Mouse (Mus musculus) c-Kit-positive CD71-positive TER-119-positive erythroid progenitor cells, embryonic 14.5 days (primary cell): Measurements from ENCODE around the gene Cdkal1.

Experiments
- DNase-seq: peaks from one replicate; pipeline ENCODE4 v3.0.0-alpha.2; 2013; ENCODE audit warnings: low spot score

The Cdkal1 gene

DNA sequence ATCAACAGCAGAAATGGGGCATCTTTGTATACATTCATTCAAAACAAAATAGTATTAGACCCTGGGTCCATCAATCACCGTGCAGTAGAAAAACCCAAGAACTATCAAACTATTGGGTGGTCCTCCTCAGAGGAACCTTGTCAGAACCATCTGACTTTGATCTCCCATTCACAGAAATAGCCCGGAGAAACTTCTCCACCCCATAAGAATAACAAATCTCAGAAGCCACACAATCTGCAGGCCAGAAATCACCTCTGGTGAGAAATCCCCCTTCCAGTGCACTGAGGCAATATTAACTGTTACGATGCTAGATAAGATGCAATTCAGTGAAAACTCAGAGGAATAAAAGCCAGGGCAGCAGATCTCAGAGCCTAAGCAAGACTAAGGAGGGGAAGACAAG is 275.5 kb downstream of the Cdkal1 start:
- DNase-seq = no peak

DNA sequence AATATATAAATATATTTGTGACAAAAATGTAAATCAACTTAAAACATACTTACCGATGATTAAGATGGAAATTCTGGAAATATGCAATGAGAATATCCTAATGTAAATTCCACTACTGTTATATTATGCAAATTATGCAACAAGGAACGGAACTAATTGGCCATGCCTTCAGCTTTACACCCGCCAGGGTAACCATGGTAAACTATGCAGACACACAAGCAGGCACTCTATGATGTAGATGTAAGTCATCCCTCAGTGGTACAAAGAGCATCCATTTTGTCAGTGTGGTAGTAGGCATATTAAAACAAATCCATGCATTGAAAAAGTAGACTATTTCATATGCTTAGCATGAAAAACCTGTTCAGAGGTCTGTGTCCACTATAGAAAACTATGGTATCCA is 276.9 kb downstream of the Cdkal1 start:
- DNase-seq = no peak

DNA sequence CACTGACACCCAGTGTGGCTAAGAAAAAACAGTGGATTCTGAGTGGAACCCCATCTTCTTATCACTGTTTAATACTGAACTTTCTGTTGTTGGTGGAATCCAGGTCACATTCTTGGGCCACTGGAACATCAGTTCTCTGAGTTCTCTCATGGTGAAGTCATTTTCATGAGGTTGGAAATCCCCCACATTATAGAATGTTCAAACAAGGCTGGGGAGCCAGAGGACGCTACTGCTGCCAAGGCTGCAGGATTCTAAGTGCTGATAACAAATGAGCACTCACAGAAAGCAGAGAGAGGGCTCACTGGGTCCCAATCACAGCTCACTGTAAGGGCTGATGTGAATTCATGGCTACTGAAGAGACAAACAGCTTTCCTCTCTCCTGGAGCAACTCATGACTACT is 280.7 kb downstream of the Cdkal1 start:
- DNase-seq = no peak

DNA sequence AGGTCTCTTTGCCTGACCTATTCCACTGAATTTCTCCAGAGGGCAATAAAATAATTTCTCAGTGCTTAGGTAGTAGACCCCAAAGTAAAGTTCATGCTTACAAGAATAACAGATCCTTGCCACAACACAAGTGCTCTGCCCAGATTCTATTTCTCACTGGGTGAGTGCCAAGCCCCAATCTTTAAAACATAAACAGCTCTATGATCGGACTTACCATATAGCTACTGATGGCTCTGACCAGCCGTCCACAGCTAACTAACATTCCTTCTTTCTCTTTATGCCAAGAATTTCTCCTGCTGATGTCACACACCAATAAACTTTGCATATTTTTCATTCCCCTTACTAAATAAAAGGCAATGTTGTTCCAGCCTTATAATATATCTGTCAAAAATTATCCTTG is 283.0 kb downstream of the Cdkal1 start:
- DNase-seq = no peak

DNA sequence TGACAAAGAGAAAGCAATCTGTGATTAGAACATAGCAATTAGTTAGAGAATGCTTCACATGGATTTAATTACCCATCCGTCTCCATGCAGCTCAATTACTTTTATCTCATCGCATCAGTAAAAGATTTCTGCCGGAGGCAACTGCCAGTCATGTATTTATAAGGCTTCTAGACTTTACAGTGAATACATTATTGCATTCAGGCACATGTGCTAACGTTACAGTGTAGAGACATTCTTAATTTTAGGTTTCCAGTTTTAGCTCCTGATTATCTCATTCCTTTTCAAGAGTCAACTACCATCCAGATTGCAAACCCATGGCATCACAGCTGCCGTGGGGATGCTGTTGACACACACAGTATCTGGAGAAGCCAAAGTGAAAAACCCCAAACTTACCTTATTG is 289.8 kb downstream of the Cdkal1 start:
- DNase-seq = no peak

DNA sequence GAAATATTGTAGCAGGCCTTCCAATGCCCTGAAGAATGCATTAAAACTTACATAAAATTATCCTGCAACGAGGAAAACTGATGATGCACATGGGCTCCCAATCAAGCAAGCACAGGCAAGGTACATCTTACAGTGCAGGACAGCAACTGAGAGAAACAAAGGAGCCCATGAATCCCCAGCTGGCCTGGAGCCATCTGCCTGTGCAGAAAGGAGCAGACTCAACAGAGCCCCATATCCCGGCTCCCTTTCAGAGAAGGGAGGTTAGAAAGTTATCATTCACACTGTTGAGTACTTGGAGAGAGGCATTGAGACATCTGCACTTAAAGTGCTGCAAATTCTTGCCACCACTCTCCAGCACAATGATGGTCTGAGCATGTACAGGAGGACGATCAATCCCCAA is 296.3 kb downstream of the Cdkal1 start:
- DNase-seq = no peak

DNA sequence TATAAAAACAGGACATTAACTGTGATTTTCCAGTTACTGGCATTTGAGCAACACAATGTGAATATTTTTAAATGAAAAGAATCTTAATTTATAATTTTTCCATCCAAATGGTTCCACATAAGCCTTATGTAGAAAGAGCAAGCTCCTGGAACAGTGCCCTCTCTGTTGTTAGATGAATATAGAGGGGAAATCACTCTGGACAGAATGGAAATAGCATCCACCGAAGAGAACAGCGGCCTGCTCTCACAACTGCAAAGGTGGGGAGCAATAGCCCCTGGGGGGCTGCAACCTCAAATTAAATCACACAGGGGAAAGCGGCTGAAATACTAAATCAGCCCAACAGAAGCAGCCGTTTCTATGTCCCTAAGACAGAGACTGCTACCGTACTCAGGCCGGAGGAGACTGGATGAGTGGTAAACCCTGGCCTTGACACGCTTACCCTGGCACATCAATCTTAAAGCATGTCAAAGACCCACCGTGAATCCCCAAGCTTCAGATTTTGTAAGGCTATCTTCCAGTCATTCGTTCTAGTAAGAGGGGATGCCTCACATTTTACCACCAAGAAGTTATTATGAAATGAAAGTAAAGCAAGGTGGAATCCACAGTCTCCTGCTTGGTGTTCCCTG is 300.2 kb downstream of the Cdkal1 start:
- DNase-seq = no peak

DNA sequence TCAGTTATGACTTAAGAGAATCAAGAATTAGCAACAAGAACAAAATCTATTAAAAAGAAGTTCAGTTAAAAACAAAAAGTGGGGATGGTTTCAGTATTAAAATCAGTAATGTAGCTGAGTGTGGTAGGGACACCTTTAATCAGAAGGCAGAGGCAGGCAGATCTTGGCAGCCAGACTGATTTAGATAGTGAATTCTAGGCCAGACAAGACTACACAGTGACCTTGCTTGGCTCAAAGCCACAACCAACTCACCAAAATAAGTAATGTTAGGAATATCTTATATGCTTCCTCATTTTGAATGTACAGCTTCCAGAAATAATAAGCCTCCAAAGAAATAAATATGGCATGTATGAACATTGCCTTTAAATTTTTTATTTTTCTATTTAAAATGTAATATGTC is 301.7 kb downstream of the Cdkal1 start:
- DNase-seq = no peak

DNA sequence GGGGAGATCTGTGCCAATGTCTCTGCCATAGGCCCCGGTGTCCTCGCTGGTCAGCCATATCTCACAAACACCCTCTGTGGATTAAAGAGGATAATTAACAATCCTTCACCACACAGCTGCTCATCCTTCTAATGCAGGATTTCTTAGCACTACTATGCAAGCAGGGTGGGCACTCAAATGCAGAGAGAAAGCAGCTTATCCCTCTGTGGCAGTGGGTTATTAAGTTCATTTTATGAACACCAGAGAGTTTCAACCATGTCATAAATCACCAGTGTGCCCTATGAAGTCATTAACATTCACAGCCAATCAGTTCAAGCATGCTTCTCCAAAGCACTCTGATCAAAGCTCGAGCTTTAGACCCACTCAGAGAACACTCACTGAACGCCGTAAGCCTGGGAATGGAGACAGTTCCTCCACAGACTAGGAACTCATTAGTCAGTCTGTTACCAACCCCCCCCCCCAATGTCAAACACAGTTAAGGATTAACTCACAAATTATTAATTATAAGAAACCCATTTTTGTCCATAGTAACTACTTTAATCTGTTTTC is 303.1 kb downstream of the Cdkal1 start:
- no peak for DNase-seq

DNA sequence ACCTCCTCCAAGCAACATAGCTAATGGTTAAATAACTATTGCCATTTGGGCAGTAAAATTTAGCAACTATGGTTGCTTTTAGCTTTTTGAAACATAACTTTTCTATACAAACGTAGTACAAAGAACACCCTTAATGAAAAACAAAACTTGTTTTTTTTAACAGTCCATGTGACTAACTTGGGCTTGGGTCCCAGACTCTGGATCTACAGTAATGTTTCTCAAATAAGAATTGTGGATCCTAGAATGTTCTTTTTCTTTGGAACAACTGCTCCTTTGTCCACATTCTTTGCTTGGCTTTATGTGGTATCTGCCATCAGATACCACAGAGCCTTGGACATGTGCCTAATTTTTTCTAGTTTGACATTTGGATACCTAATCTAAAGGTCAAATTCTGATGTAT is 304.6 kb downstream of the Cdkal1 start:
- no peak for DNase-seq

DNA sequence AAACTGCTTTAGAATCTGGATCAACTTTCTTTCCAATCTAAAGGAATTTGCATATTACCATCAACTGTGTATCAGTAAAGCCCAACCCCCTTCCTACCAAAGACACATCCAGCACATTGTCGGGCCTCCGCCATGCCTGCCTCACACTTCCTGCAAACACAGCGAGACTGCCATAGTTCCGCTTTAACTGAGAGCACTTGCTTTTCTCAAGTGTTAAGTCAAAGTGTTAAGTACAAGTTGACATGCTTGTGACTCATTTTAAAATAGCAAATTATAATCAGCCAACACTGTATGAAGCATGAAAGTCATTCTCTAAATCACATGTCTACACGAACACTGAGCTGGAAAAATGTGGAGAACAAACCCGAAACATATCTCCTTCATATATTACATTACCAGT is 305.3 kb downstream of the Cdkal1 start:
- DNase-seq = no peak

DNA sequence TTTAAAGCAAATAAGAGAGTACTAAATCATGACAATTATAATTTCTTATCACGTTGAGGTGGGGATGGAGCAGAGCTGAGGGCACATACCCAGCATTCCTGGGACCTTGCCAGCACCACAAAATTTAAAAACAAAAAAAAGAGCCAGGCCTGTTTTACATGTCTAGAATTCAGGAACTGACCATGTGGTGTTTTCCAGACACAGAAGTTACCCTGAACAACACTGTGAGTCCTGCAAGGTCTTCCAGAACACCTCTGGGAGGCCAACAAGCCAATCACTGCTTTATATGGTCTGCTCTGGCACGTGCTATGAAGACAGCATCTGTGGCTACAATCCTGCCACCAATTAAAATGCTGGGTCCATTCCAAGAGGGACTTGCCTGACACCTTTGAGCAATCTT is 305.7 kb downstream of the Cdkal1 start:
- no peak for DNase-seq

DNA sequence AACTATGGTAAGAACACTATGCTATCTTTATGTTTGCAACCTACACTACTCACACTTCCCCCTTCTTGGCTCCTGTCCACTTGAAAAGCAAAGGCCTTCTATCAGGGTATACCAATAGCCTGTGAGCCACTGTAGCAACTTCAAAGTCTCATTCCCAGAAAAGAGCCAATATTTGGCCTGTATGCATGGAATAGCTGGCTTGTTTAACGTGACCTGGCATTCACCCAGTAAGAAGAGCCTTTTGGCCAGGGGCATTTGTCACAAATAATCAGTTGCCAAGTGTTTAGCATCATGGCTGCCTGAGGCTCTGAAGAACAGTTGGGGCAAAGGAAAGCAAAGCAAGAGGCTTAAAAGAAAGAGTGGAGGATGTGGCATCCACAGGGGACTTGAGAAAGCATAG is 317.6 kb downstream of the Cdkal1 start:
- no peak for DNase-seq

DNA sequence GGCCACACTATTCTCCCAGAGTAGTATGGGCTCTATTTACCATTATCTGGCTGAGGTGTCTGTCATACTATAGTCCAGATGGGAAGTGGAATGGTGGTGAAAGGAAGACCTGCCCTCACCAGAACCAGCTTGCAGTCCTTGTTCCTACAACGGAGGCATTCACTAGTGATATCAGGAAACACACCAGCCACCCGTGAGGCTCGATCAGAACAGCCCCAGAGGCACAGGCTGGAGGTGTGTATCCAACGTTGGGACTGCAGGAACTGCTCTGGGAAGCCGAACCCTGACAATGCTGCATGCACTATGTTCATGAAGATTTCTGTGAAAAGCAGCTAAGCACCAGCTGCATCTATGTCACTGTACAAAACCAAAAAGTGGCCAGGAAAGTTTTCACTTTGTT is 321.9 kb downstream of the Cdkal1 start:
- DNase-seq = no peak

DNA sequence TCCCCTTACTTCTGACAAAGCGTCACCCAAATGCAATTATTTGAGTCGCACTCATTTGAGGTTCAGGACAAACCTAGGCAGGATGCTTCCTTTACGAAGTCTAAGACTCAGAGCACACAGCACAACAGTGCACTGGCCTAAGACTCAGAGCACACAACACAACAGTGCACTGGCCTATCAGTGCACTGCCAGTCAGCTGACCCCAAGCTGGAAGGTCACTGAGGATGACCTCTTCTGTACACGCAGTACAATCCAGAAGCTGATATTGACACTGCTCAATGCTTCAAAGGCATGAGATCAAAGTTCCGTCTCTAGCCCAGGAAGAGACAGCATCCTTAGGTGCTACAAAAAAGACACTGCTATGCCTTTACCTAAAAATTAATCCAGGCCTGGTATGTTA is 327.1 kb downstream of the Cdkal1 start:
- DNase-seq = no peak

DNA sequence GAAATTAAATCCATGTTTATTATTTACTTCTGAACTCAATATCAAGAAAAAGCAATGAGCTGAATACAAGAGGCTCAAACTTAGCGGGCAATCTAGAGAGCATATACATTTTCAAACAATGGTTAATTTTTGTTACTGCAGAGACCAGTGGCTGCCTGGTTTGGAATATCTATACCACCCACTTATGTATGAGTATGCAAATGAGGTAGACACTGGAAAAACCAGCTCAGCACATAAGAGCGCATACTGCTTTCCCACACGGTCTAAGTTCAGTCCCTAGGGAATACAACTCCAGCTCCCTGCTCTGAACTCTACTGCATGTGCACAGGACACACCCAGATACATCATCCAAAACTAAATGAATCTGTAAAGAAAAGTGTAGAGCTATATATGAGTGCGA is 334.2 kb downstream of the Cdkal1 start:
- no peak for DNase-seq

DNA sequence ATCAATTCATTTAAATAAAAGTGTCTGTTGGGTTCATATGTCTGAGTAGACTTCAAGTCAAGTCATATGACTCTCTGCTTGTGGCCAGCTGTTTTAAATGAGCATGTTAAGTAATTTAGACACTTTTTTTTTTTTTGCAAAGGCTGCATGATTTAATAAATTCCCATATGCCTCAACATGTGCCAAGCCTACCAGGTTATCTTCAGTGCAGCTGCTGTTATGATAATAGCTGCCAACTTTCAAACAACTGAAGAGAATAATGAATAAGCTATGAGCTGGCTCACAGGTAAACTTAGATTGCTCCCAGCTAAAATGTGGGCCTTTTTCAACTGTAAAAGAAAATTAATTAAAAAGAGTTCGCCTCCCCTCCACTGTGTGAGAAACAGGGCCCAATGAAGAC is 341.4 kb downstream of the Cdkal1 start:
- no peak for DNase-seq

DNA sequence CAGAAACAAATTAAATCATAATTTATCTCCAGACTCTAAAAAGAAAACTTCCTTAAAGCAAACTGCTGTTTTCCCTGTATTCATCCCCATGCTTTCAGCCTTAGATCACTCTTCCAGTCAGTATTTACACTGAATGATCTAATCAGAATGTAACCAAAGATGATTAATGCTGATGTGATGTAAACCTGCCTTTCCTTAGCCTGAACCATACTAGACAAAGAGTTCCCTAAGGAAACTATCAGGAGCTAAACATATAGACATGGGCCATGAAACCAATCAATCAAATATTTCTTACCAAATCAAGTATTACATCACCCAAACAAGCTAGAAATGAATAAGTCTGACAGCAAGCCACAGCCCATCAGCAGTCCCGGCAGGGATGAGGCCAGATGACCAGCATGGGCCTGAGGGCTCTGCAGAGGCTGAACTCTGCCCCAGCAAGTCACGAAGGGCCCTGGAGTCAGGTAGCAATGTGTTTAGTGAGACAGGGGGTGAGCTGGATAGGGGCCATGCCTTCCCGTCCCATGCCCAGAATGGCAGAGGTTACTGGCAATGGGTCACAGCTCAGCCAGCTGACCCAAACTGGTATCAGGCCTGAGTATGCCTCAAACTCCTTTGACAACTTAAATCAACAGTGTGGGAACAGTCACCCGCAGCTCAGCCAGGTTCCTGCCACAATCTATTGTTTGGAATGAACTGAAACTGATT is 350.5 kb downstream of the Cdkal1 start:
- DNase-seq = no peak

DNA sequence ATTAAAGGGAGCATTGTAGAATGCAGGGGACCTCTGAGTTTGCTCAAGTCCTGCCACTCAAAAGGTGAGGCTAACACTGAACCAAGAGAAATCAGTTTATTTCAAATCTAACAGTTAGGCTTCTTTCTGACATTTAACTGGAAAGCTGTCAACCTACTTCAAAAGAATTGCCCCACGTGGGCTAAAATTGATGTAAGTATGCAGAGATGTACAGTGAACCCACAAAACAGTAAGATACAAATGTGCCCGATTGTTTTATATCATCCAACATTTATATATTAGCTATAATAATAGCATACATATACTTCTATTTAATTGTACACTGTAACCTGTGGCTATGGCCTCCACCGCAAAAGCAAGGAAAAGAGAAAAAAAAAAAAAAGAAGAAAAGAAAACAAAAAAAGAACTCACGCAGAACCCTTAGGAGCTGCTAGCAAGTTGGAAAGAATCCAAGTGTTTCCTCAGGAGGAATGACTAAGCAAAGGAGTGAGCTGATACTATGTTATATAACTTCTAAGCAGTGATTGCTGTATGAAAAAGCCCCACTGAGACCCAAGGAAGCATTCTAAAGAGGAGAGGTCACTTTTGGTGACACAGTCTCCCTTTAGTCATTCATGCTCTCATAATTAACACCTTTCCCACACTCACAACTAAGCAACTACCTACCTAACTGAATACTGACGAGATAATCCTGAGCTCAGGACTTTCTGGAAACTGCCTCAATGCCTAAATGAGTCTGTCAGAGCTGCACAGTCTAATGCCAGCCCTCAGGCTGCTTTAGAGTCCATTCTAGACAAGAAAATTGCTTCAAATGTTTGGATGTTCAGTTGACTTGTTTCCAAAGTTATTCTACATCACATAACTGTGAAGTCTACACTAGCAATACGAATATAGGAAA is 352.1 kb downstream of the Cdkal1 start:
- DNase-seq = no peak

DNA sequence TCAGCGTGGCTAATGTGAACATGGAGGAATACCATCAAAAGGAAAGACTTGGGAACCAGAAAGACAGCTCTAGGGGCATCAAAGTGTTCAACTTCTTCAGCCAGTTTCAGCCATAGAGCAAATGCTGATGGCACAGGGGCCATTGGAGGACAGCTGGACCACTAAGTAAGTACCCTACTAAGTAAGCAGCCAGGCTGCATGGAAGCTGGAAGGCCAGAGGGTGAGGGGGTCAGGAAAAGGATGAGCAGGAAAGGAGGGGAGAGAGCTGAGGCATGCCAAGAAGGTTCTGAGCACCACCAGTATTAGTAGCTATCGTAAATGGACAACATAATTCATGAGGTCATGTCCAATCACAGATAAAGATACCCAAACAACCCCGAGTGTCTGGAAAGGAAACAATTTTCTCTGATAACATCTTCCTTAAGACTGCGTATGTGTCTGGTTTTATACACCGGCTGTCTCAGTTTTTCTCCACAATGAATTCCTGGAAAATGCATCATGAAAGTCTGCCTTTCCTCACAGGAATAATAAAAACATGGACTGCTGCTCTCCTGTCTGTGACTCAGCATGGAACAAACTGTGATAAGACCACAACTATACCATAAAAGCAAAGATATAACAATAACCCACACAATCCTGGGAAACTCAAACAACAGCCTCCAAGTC is 352.9 kb downstream of the Cdkal1 start:
- DNase-seq = no peak

DNA sequence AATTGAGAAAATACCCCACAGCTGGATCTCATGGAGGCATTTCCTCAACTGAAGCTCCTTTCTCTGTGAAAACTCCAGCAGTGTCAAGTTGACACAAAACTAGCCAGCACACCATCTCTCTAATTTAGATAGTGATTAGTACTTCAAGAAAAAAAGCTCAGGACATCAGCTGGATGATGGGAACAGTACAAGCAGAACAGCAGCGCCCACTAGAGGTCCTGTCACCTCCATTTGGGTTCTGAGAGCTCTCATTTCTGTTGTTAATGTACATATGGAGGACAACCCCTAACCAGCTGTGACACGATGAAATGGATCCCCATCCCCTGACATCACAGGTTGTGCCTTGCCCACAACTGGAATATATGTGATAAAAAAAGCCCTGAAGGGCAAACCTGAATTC is 354.3 kb downstream of the Cdkal1 start:
- DNase-seq = peak; percentile 2

DNA sequence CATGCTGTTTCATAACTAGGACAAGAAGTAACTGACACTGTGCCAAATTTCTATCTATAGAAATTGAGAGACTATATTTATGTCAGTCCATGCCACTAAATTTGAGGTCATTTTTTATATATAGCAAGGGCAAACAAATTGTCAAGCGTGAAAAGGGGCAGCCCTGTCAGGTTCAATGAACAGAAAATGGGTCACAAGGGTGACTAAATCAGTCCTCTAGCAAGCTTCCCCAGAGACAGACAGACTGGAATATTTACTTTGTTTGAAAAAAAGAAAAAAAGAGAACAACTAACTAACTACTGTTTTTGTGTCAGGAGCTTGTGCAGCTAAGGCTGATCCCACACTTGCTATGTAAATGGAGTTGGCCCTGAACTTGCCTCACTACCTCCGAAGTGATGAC is 355.7 kb downstream of the Cdkal1 start:
- DNase-seq = no peak
